Mouse (Mus musculus) limb, embryonic 10.5 days (tissue): ENCODE results near the gene Rnf114. TPM values are rescaled to one million over a fixed set of nuclear protein-coding genes. Genes with fewer than 3 reads are reported as not detected.

Experiments
- DNase-seq: peaks from one replicate; pipeline ENCODE4 v3.0.0-alpha.2; 2017; ENCODE audit warnings: low spot score
- H3K27ac ChIP-seq: fragments of 300-500 bp; sonication (generic); 2 replicates; pipeline ENCODE4 v1.5.1; 2016; ENCODE audit warnings: mild to moderate bottlenecking
- H3K27me3 ChIP-seq: fragments of 300-500 bp; sonication (generic); 2 replicates; pipeline ENCODE4 v1.6.1; 2016; ENCODE audit warnings: low read depth, mild to moderate bottlenecking; ENCODE audit not compliant: poor library complexity, severe bottlenecking
- H3K36me3 ChIP-seq: fragments of 300-500 bp; sonication (generic); 2 replicates; pipeline ENCODE4 v1.6.1; 2016; ENCODE audit warnings: mild to moderate bottlenecking, moderate library complexity
- H3K4me1 ChIP-seq: fragments of 300-500 bp; sonication (generic); 2 replicates; pipeline ENCODE4 v1.6.1; 2016
- H3K4me3 ChIP-seq: fragments of 300-500 bp; sonication (generic); 2 replicates; pipeline ENCODE4 v1.5.1; 2016; ENCODE audit warnings: mild to moderate bottlenecking, moderate library complexity
- H3K9me3 ChIP-seq: fragments of 300-500 bp; sonication (generic); replicated peaks from 2 replicates; pipeline ENCODE4 v1.6.1; 2016; ENCODE audit warnings: mild to moderate bottlenecking
- whole genome bisulfite sequencing: fragments of 180-500 bp; shearing (Covaris S2); methylation state at CpG from one replicate; pipeline ENCODE4 v1.1.7; 2016; 5-methylcytosine and 5-hydroxymethylcytosine counted together
- polyA plus RNA-seq: library from polyadenylated mRNA; unstranded; fragments of >200 nt; fragmentation: Nextera tagmentation; extraction: Ambion mirVana; gene quantifications from 2 replicates; pipeline ENCODE4 v1.2.1, GENCODE M21; 2016

Rnf114 gene
- polyA plus RNA-seq, 1 experiment from 2014 or later = 131 TPM

DNA sequence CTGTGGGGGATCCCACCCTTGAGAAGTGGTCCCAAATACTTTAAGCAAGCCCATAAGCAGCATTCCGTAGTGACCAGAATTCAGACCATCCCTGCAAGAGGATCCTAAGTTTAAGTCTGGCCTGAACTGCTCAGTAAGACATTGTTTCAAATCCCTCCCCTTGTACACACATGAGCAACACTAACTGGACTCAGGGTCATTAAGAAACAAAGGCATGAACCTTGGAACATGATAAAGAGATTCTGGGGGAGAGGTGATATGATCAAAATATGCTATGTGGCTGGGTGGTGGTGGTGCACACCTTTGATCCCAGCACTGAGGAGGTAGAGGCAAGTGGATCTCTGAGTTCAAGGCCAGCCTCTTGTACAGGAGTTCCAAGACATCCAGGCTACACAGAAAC, 12.9 kb upstream of the Rnf114 start:
- 92% methylated on average over 1 of the region's 1 CpGs for WGBS
- Histone ChIP-seq H3K27me3 (no peaks in the 10 kb centered on the region), H3K4me3 (no peak overlapping the region), H3K9me3 (no peaks in the 10 kb centered on the region), H3K36me3 (peaks cover 65% of the 10 kb centered on the region), H3K4me1 (peaks cover 11% of the 10 kb centered on the region), H3K27ac (no peak overlapping the region)
- no peak for DNase-seq

DNA sequence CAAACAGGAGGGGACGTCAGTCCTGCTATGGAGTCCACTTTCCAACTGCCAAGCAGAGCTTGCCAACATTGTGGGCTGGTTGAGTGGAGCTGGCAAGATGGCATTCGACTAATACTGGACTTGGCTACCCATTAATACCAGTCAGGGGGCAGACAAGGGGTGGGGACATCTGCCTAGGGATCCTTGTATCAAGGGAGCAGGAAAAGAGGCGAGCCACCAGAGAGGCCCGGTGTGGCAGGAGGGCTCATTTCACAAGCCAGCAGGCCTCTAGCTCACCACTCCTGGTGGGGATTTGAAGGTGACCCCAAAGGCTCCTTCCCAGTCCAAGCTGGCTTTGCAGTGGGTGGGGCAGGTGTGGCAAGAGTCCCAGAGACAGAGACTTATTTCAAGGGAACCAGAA, 9.8 kb upstream of the Rnf114 start:
- Histone ChIP-seq H3K27ac (no peak overlapping the region), H3K4me3 (no peak overlapping the region), H3K27me3 (no peaks in the 10 kb centered on the region), H3K4me1 (no peaks in the 10 kb centered on the region), H3K9me3 (no peaks in the 10 kb centered on the region), H3K36me3 (peaks cover 60% of the 10 kb centered on the region)
- DNase-seq = no peak
- 92% methylated on average over 4 of the region's 4 CpGs for WGBS

DNA sequence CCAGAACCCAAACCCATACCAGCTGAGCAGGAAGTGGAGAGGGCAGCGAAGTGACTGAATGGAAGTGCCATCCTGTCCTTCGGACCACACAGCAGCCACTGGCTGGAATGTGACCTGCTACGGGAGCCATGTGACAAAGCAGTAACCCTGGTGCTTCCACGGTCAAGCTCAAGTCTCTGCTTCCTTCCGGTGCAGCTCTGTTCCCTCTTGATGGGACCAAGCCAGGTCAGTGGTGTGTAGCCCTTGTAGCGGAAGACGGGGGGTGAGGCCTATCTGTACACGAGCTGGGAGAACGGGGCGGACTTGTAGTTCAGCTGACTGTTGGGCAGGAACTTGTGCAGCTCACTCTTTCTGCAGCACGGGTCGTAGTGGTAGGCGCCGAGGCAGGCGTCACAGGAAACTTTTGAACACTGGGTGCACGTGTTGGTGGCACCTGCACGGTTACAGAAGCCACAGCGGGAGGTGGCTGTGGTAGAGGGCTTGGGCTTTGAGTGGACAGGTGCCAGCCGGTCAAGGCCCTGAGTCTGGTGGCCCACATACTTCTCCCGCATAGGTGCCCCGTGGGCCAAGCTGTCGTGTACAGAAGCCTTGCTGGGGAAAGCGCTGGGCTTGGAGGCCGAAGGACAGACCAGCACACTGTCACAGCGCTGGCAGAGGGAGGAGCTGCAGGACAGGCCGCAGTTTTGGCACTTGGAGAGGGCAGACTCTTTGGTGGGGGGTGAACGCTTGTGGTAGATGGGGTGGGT, 9.2 kb upstream of the Rnf114 start:
- H3K36me3 ChIP-seq = peaks cover 62% of the 10 kb centered on the region

DNA sequence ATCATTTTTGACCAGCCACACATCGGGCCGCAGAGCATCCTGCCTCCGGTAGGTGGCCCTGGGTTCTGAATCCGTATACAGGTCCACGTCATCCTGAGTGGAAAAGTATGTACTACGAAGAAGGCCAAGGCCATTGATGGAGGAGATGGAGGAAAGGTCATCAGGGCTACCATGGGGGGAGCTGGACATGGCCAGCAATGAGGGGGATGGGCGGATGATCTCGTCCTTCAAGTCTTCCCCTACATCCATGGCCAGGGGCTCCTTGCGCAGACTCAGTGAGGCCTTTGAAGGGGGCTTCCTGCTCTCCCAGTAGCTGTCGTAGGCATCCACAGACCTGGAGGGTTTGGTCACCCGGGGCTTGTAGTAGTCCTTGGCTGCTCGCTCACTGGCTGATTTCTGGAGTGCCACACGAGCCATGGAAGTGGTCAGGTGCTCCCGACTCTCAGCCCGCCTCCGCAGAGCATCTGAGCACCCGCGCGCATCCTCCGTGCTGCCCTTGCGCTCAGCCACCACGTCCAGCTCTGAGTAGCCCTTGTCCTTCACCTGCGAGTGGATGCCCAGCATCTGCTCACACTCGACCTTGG, 8.5 kb upstream of the Rnf114 start:
- H3K27ac ChIP-seq = no peak overlapping the region
- H3K9me3 ChIP-seq = no peaks in the 10 kb centered on the region
- no peaks in the 10 kb centered on the region for H3K4me1 ChIP-seq
- no peaks in the 10 kb centered on the region for H3K27me3 ChIP-seq
- WGBS = 94% methylated on average over 24 of the region's 24 CpGs
- no peak overlapping the region for H3K4me3 ChIP-seq
- DNase-seq = no peak
- H3K36me3 ChIP-seq = peaks cover 67% of the 10 kb centered on the region

More for the DNA sequence above, 9.2 kb upstream of the Rnf114 start:
- no peak overlapping the region for H3K4me3 ChIP-seq
- WGBS = 95% methylated on average over 27 of the region's 27 CpGs
- H3K9me3 ChIP-seq = no peaks in the 10 kb centered on the region
- H3K27me3 ChIP-seq = no peaks in the 10 kb centered on the region
- H3K27ac ChIP-seq = no peak overlapping the region
- no peaks in the 10 kb centered on the region for H3K4me1 ChIP-seq
- DNase-seq = no peak

DNA sequence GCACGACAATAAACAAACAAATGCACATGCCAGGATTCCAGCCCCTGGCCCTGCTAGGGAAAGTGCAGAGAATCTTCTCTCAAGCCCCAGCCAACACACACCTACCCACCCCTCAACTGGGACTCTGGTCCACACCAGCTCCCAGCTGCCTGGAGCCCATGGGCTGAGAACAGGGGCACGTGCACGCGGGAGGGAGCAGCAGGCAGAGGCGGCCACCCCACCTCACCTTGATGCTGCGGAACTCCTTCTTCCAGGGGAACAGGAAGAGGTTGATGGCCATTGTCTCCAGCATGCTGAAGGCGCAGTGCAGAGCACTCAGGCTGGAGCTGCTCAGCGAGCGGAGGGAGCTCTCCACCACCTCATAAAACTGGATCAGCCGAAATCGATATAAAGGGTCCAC, 7.5 kb upstream of the Rnf114 start:
- H3K4me3 ChIP-seq = no peak overlapping the region
- no peaks in the 10 kb centered on the region for H3K9me3 ChIP-seq
- DNase-seq = no peak
- H3K27ac ChIP-seq = no peak overlapping the region
- 90% methylated on average over 11 of the region's 11 CpGs for WGBS
- peaks cover 67% of the 10 kb centered on the region for H3K36me3 ChIP-seq
- H3K4me1 ChIP-seq = no peaks in the 10 kb centered on the region
- no peaks in the 10 kb centered on the region for H3K27me3 ChIP-seq

DNA sequence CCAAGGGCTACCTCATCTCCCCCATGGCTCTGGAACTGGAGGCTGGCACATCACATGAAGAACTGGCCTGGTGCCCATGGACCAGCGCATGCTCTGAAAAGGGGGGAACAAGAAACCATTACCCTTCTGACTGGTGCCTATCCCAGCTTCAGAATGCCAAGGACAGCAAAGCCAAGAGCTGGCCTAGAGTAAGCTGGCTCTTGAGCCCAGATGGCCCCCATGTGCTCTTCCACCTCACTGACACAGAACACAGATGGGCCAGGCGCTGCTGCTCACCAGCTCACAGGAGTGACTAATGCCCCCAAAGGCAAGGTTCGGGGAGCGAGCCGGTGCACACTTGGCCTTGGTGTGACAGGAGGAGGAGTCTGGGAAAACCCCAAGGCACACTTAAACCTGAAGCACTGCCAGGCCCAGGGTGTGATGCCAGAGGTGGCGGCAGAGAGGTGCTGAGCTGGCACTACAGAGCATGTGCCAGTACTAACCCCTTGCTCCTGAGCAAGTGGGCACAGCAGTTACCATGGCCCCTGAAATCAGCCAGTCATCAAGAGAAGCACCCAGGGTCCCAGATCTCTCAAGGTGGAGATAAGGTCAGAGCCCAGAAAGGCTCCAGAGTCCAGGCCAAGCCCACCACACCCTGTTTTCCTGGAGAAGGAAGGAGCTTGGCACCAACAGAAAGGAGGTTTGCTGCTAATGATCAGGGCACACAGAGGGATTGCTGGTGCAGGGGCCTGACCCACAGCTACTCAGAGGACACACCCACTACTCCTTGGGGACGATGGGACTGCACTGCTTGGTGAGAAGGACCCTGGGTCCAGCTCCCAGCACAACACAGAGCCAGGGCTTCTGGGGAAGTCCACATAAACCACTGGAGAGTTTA, 6.7 kb upstream of the Rnf114 start:
- Histone ChIP-seq H3K27ac (no peak overlapping the region), H3K4me3 (no peak overlapping the region), H3K36me3 (peaks cover 60% of the 10 kb centered on the region), H3K4me1 (peaks cover 2% of the 10 kb centered on the region; the same call in 1 of the 2 replicates), H3K27me3 (no peaks in the 10 kb centered on the region), H3K9me3 (no peaks in the 10 kb centered on the region)
- WGBS = 92% methylated on average over 7 of the region's 7 CpGs
- no peak for DNase-seq

DNA sequence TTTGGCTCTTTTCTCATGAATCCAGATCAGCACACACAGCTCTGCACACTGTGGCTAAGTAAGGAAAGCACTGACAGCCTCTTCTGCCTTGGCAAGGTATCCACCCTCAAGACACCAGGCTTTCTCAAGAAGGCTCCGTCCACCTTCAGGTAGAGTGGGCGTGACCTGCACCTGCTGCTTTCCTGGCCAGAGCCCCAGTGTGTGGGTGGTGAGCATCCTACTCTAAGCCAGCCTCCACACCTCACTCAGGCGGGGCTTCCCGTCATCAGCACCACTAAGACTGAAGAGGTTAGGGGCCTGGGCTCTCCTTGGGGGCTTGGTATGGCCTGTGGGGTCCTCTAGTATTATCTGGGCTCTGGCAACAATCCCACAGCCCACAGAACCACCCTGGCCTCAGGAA, 5.9 kb upstream of the Rnf114 start:
- H3K36me3 ChIP-seq = peaks cover 59% of the 10 kb centered on the region
- no peak for DNase-seq
- 92% methylated on average over 4 of the region's 4 CpGs for WGBS
- no peaks in the 10 kb centered on the region for H3K27me3 ChIP-seq
- H3K27ac ChIP-seq = no peak overlapping the region
- peaks cover 11% of the 10 kb centered on the region for H3K4me1 ChIP-seq
- H3K9me3 ChIP-seq = no peaks in the 10 kb centered on the region
- no peak overlapping the region for H3K4me3 ChIP-seq

DNA sequence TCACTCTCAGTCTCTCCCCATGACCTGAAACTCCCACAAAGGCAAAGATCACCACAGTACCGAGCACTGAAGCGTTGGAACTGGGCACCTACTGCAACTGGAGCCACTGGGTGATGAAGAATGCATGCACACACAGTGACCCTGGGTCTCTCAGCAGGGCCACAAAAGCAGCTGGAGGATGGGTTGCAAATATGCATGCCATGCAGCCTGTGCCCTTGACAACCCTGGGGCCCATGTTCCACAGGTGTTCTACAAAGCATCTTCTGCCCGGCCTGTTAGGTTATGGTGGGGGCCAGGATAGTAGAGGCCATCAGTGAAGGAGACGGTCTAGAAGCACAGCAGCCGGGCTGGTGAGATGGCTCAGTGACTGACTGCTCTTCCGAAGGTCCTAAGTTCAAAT, 4.9 kb upstream of the Rnf114 start:
- Histone ChIP-seq H3K27ac (no peak overlapping the region), H3K36me3 (peaks cover 51% of the 10 kb centered on the region)
- 93% methylated on average over 6 of the region's 6 CpGs for WGBS

DNA sequence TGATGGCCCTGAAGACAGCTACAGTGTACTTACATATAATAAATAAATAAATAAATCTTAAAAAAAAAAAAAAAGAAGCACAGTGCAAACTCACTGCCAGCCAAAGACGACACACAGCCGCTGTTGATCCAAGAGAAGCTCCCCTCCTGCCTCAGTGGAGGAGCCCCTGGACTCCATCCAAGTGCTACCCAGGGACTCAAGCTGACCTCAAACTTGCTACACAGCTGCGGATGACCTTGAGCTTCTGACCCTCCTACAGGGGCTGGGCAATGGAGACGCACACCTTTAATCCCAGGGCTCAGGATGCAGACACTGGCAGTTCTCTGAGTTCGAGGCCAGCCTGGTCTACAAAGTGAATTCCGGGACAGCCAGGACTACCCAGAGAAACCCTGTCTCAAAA, 4.5 kb upstream of the Rnf114 start:
- no peak for DNase-seq
- H3K27me3 ChIP-seq = no peaks in the 10 kb centered on the region
- peaks cover 46% of the 10 kb centered on the region for H3K36me3 ChIP-seq
- no peaks in the 10 kb centered on the region for H3K9me3 ChIP-seq
- 94% methylated on average over 6 of the region's 6 CpGs for WGBS
- H3K27ac ChIP-seq = no peak overlapping the region
- no peak overlapping the region for H3K4me3 ChIP-seq
- H3K4me1 ChIP-seq = peaks cover 19% of the 10 kb centered on the region

More for the DNA sequence above, 4.9 kb upstream of the Rnf114 start:
- Histone ChIP-seq H3K27me3 (no peaks in the 10 kb centered on the region), H3K9me3 (no peaks in the 10 kb centered on the region), H3K4me1 (peaks cover 19% of the 10 kb centered on the region), H3K4me3 (no peak overlapping the region)
- DNase-seq = no peak

DNA sequence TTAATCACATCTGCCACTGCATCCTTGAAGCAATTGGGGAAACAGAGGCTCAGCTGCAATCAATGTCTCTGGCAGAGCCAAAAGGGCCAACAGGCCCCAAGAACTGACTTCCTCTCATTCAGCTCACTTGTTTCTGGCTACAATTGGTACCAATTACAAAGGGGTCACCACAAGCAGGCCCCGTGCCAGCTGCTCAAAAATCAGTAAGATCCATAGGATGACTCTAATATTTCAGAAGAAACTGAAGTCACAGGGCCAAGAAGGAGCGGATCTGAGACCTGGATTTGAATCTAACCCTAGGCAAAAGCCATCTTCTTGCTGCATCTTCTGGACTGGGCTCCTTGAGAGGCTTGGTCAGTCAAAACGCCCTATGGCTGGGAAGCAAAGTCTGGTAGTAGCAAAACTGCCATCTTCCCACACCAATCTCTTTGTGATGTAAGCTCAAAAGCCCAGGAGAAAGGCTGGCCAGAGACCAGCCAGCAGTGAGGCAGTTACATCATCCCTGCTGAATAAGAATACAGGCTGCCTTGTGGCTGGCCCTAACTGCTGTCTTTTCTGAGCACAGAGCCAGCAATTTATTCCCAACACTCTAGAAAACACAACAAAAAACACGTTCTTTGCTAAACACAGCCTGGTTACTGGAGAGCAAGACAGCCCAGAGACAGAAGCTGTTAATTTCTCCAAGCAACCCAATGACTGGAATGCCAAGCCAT, 1.5 kb upstream of the Rnf114 start:
- peak overlapping the region; percentile 95 for H3K4me3 ChIP-seq
- H3K27ac ChIP-seq = no peak overlapping the region
- H3K36me3 ChIP-seq = peaks cover 29% of the 10 kb centered on the region
- H3K27me3 ChIP-seq = no peaks in the 10 kb centered on the region
- 84% methylated on average over 4 of the region's 4 CpGs for WGBS
- no peak for DNase-seq
- H3K9me3 ChIP-seq = no peaks in the 10 kb centered on the region
- H3K4me1 ChIP-seq = peaks cover 24% of the 10 kb centered on the region

DNA sequence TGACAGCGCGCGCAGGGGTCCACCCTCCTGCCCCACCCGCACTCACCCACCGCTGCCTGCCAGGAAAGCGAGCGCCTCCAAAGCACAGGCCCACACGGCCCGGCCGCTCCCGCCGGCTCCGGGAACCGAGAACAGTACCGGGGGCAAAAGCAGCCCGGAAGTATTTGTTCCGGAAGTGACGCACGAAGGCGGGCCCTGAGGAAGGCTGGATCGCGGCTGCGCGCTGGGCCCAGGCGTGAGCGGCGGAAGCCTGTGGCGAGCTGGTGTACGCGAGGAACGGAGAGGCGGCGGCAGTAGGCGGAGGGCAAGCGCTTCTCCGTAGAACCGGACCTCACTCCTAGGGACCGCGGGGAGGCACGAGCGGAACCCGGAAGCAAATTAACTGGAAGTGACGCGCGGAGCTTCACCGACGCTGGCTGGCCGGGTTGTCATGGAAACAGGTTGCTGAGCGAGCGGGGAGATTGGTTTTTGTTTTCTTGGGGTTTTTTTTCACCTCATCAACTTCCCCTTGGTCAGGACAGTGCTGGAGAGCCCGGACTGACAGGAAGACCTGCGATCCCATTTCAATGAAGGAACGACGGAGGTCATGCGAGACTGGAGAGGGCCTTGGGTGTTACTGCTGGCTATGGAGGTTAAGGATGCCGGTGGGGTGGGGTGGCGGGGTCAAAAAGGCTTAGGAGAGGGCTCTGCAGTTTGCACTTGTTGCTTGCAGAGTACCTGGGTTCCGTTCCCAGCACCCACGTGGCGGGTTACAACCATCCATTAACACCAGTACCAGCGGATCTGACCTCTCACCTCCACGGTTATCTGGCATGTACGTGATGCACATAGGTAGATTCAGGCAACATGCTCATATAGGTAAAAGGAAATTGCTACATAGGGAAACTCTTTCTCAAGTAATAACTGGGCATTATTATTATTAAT, 530 bp downstream of the Rnf114 start, which contains the start of gene Spata2:
Gene Spata2, minus strand, starts transcription at position 175 of the 924 bp plus-strand sequence.
- Histone ChIP-seq H3K27me3 (no peaks in the 10 kb centered on the region), H3K36me3 (peaks cover 20% of the 10 kb centered on the region), H3K9me3 (no peaks in the 10 kb centered on the region), H3K27ac (peak within 1 kb of the TSS; percentile 95), H3K4me1 (peaks cover 24% of the 10 kb centered on the region), H3K4me3 (peak within 1 kb of the TSS; percentile 95)
- 2% methylated on average over 63 of the region's 63 CpGs for WGBS
- peak; percentile 94 for DNase-seq

DNA sequence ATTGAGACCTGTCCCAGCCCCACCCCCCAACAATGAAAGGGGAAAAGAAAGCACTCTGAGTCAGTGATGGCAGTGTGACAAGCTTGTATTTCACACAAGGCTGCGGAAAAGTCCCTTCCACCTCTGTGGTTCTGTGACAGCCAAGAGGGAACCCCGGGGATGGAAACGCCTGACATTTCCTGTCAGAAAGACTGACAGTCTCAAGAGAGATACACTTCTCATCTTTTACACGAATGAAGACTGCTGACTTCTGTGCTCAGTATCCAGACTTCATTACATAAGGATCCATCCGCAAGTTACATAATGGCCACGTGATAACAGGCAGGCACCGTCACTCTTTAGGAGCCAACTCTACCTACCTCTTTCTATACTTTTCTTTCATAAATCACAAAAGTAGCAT, 4.0 kb downstream of the Rnf114 start:
- 88% methylated on average over 7 of the region's 7 CpGs for WGBS
- H3K27ac ChIP-seq = no peak overlapping the region
- H3K4me1 ChIP-seq = peaks cover 15% of the 10 kb centered on the region
- H3K36me3 ChIP-seq = peaks cover 13% of the 10 kb centered on the region
- H3K27me3 ChIP-seq = no peaks in the 10 kb centered on the region
- H3K4me3 ChIP-seq = no peak overlapping the region
- H3K9me3 ChIP-seq = no peaks in the 10 kb centered on the region
- DNase-seq = no peak
